Mouse (Mus musculus) stomach, embryonic 14.5 days (tissue): ENCODE measurements at regions not wholly inside any gene's neighbourhood (a gene's known extent, or its start where the extent isn't known, plus 50 kb on each side); places are given as distances from the start of the nearest gene placed in this dataset.

Experiments used
- ATAC-seq: fragments of 200-750 bp; cut with Nextera tagmentation; 2 replicates; pipeline ENCODE4 v1.8.0; 2017; ENCODE audit warnings: low read depth, moderate TSS enrichment; ENCODE audit not compliant: insufficient number of reproducible peaks, insufficient read depth, low FRiP score
- H3K27ac ChIP-seq: fragments of 300-500 bp; sonication (generic); 2 replicates; pipeline ENCODE4 v1.5.1; 2014; ENCODE audit warnings: mild to moderate bottlenecking, low read length, moderate library complexity, mixed read lengths
- H3K27me3 ChIP-seq: fragments of 300-500 bp; sonication (generic); 2 replicates; pipeline ENCODE4 v1.6.1; 2014; ENCODE audit warnings: low read length, control low read depth, mixed read lengths; ENCODE audit not compliant: control insufficient read depth, insufficient read depth
- H3K36me3 ChIP-seq: fragments of 300-500 bp; sonication (generic); 2 replicates; pipeline ENCODE4 v1.6.1; 2014; ENCODE audit warnings: mild to moderate bottlenecking, control low read depth, low read length, moderate library complexity, mixed read lengths; ENCODE audit not compliant: control insufficient read depth, insufficient read depth
- H3K4me1 ChIP-seq: fragments of 300-500 bp; sonication (generic); 2 replicates; pipeline ENCODE4 v1.6.1; 2014; ENCODE audit warnings: low read length, control low read depth, mixed read lengths; ENCODE audit not compliant: control insufficient read depth, insufficient read depth
- H3K4me2 ChIP-seq: fragments of 300-500 bp; sonication (generic); replicated peaks from 2 replicates; pipeline ENCODE4 v1.6.1; 2014; ENCODE audit warnings: low read depth, low read length, control low read depth
- H3K4me3 ChIP-seq: fragments of 300-500 bp; sonication (generic); 2 replicates; pipeline ENCODE4 v1.5.1; 2014; ENCODE audit warnings: low read depth, low read length, control low read depth
- H3K9ac ChIP-seq: fragments of 300-500 bp; sonication (generic); replicated peaks from 2 replicates; pipeline ENCODE4 v1.6.1; 2014; ENCODE audit warnings: low read depth, mild to moderate bottlenecking, control low read depth, low read length, moderate library complexity, mixed read lengths
- H3K9me3 ChIP-seq: fragments of 300-500 bp; sonication (generic); 2 replicates; pipeline ENCODE4 v1.6.1; 2016; ENCODE audit warnings: low read depth, low read length, control low read depth; ENCODE audit not compliant: control insufficient read depth
- WGBS: fragments of 180-500 bp; shearing (Covaris S2); extraction: QIAGEN DNeasy Blood & Tissue Kit; methylation state at CpG from one replicate; pipeline ENCODE4 v1.1.7; 2014; 5-methylcytosine and 5-hydroxymethylcytosine counted together

DNA sequence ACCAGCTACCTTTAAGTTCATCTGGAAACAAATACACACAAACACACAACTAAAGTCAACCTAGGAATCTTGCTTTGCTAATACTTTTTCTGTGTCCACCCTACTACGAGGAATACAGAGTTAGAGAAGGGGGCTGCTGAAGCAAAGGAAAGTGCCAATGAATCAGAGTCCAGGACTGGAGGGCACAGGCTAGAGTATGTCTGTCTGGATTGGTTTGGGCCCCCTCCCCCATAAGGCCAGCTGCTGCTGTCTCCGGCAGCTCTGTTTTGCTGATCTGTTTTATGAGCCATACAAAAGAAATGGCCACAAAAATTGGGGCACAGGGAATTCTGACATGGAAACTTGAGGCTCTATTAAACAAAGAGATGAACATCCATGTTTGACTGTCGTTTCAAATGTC lies 74.8 kb upstream of the Slc25a13 start:
- 51% methylated on average over 3 of the region's 3 CpGs for WGBS

DNA sequence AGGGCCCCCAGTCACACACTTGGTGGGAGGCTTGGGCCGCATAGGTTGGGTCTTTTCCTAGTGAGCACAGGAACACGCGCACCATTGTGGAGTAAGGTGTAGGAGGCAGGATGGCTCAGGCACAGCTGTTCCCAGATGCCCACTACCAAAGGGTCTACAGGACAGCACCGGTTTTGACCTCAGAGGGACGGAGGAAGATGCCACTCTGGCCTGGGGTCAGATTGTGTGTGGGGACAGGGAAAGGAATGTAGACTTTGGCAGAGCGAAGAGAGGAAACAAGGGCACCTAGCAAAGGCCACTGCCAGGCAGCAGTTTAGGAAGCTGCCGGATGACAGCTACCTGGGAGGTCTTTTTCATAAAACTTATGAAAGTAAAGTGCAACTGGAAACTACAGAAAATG lies 73.5 kb upstream of the Slc25a13 start:
- H3K27ac ChIP-seq, result no peak overlapping the region
- no peaks in the 10 kb centered on the region for H3K9me3 ChIP-seq
- no peak for ATAC-seq
- no peak overlapping the region for H3K4me2 ChIP-seq
- H3K9ac ChIP-seq, result no peak overlapping the region
- no peaks in the 10 kb centered on the region for H3K27me3 ChIP-seq
- WGBS, result 85% methylated on average over 7 of the region's 7 CpGs
- H3K4me1 ChIP-seq, result no peaks in the 10 kb centered on the region
- no peaks in the 10 kb centered on the region for H3K36me3 ChIP-seq
- no peak overlapping the region for H3K4me3 ChIP-seq

More for the DNA sequence above, 74.8 kb upstream of the Slc25a13 start:
- Histone ChIP-seq H3K4me3 (no peak overlapping the region), H3K9ac (no peak overlapping the region), H3K4me2 (no peak overlapping the region), H3K36me3 (no peaks in the 10 kb centered on the region), H3K9me3 (no peaks in the 10 kb centered on the region), H3K4me1 (no peaks in the 10 kb centered on the region), H3K27ac (no peak overlapping the region), H3K27me3 (no peaks in the 10 kb centered on the region)
- no peak for ATAC-seq

DNA sequence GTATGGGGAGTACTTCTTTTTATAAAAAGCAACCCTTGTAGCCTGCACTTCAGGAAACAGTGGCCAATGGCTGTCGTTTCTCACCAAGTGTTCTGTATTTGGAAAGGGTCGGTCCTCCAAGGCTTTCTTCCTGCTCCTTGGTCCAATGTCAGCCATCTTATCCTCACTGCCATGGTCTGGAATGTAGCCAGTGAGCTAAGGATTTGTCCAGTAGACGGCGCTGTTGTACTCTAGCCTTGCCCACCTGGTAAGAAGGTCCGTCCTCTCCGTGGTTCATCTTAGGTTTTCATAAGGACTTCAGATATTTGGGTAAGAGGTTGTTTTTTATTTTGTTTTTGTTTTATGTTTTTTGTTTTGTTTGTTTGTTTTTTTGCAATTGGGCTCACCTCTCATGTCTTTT lies 72.8 kb upstream of the Slc25a13 start:
- no peak overlapping the region for H3K9ac ChIP-seq

DNA sequence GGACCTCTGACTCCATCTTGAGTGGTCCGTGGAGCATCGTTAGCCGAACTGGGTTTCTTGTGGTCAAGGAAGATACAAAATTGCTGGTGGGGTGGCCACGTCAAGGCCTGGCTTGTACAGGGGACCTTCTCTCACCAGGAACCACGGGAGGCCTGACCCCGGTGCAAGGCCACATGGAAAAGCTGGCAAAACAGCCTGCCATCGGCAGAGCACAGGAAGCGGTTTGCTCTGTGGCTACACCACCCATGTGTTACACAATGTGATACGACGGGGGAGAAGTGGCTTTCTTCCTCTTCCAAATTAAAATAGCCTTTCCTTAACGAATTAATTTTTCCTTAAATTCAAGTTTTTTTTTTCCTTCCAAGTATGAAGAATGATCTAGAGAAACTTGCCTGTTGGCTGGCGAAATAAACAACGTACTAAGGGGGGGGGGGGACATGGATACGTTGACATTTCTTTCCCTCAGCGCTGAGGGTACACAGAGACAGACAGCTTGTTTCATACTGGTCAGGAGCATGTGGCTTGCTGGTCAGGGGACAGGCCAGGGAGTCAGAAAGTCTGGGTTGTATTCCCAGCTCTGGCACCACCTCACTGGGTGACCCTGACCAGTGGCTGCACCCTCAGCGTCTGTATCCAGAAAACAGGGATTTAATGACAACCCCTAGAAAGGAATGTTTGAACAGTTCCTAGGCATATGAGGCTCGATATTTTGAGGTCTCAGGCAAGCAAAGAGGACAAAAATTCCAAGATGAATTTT lies 64.0 kb upstream of the Slc25a13 start:
- no peak overlapping the region for H3K9ac ChIP-seq
- ATAC-seq, result no peak
- H3K27ac ChIP-seq, result no peak overlapping the region
- no peak overlapping the region for H3K4me2 ChIP-seq
- 79% methylated on average over 17 of the region's 17 CpGs for WGBS
- no peaks in the 10 kb centered on the region for H3K36me3 ChIP-seq
- no peak overlapping the region for H3K4me3 ChIP-seq
- no peaks in the 10 kb centered on the region for H3K4me1 ChIP-seq
- no peaks in the 10 kb centered on the region for H3K27me3 ChIP-seq
- H3K9me3 ChIP-seq, result no peaks in the 10 kb centered on the region

More for the DNA sequence above, 72.8 kb upstream of the Slc25a13 start:
- Histone ChIP-seq H3K36me3 (no peaks in the 10 kb centered on the region), H3K4me3 (no peak overlapping the region), H3K27me3 (no peaks in the 10 kb centered on the region), H3K4me1 (no peaks in the 10 kb centered on the region), H3K27ac (no peak overlapping the region), H3K4me2 (no peak overlapping the region), H3K9me3 (no peaks in the 10 kb centered on the region)
- 28% methylated on average over 6 of the region's 6 CpGs for WGBS
- no peak for ATAC-seq

DNA sequence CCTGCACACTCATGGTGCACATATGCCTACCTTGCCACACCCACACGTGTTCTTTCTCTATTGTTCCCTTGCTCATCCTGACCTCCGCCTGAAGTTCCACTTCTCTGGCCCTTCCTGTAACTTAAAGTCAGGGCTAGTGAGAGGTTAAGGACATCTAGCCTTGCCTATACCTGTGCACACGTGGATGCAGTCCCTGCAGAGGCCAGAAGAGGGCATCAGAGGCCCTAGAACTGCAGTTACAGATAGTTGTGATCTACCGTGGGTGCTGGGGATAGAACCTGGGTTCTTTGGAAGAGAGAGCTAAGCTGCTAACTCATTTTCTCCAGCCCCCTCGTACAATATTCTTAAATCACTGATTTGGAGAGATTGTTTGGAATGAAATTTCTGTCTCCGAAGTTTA lies 62.7 kb upstream of the Slc25a13 start:
- 82% methylated on average over 6 of the region's 6 CpGs for WGBS
- H3K9me3 ChIP-seq, result no peaks in the 10 kb centered on the region
- ATAC-seq, result no peak
- no peaks in the 10 kb centered on the region for H3K4me1 ChIP-seq
- H3K36me3 ChIP-seq, result no peaks in the 10 kb centered on the region
- no peak overlapping the region for H3K4me3 ChIP-seq
- no peak overlapping the region for H3K9ac ChIP-seq
- no peak overlapping the region for H3K4me2 ChIP-seq
- no peaks in the 10 kb centered on the region for H3K27me3 ChIP-seq
- no peak overlapping the region for H3K27ac ChIP-seq

DNA sequence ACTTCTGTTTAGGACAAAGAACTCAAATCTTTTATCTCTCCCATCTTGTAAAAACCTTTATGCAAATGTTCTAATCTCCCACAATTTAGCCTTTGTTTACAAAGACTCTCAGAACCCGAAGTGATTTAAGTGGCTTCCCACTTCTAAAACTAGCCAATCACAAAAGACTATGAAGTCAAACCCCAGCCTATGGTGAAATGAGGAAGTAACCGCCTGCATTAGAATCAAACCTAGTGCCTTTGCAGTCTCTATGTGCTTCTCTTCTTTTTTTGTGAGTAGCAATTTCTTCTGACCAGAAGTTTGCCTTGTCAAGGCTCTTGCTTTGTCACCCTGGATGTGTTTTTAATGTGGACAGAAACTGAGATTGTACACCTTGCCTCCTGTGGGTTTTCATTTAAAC lies 53.6 kb upstream of the Slc25a13 start:
- H3K4me2 ChIP-seq, result no peak overlapping the region
- WGBS, result 30% methylated on average over 2 of the region's 2 CpGs
- ATAC-seq, result no peak
- H3K27ac ChIP-seq, result no peak overlapping the region
- no peaks in the 10 kb centered on the region for H3K36me3 ChIP-seq
- H3K9ac ChIP-seq, result no peak overlapping the region
- no peaks in the 10 kb centered on the region for H3K27me3 ChIP-seq
- no peaks in the 10 kb centered on the region for H3K4me1 ChIP-seq
- H3K9me3 ChIP-seq, result no peaks in the 10 kb centered on the region
- no peak overlapping the region for H3K4me3 ChIP-seq
